Mouse (Mus musculus): Measurements from ENCODE around the gene Psd.

DNA sequence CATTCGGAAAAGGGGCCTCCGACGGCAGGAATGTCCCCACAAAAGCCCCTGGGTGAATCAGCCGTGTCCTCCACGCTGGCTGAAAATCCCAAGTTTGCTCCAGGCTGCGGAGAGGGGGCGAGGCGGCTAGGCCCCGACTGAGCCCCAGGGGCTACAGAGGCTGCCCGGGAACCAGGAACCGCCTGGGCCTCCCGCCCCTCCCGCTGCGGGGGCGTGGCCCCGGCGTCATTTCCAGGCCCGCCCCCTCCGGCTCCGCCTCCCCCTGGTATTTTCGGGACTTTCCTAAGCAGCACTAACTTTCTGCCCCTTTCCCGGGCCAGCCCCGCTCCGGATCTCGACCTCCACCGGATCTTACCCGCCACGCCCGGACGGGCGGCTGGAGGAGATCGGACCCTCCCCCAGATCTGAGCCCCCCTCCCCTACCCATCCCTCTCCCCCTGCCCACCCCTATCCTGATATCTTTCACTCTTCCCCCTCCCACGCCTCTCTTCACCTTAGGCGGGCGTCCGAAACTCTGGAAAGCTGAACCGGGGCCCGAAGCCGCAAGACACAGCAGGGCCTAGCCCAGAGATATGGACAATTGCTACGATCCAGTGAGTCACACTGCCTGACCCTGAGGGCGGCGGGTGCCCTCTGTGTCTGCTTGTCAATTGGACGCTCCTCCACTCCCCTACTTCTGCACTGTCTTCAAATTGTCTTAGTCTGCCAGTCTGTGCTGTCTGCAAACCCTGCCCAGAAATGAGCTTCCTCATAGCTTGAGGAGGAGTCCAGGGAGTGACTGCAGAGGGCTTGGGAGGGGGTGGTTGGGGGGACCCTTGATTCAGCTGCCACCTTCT is 21.3 kb downstream of the Psd start:
- TF ChIP-seq POLR2A (IDR thresholded peaks at IDR 0.05; ENCODE audit: insufficient read depth, low read length) (peak; percentile 71), CTCF (IDR thresholded peaks at IDR 0.05; ENCODE audit: low read depth, low read length) (no peak)
